Mouse (Mus musculus) G1E (cell line): Measurements from ENCODE around the gene Gm14548. TPM values are rescaled to one million over a fixed set of nuclear protein-coding genes. Genes with fewer than 3 reads are reported as not detected.
A peak's percentile ranks its signal among the peaks of the same experiment; 100 is the strongest.
"Not testable (repeated sequence)": the region's sequence is repeated elsewhere in the genome, so short reads cannot be mapped to it uniquely, and the experiment has no call there.

Experiments
- ATAC-seq: 2 replicates; pipeline ENCODE4 v1.8.0; 2016; ENCODE audit warnings: mild to moderate bottlenecking; ENCODE audit not compliant: insufficient number of reproducible peaks, poor library complexity, low FRiP score, severe bottlenecking; ENCODE audit errors: extremely low read depth
- DNase-seq: peaks from one replicate; pipeline ENCODE4 v3.0.0; 2012; ENCODE audit warnings: low spot score
- H3K27me3 ChIP-seq: 2 replicates; pipeline ENCODE4 v1.6.1; 2012; ENCODE audit warnings: mild to moderate bottlenecking, low read length, inconsistent platforms; ENCODE audit not compliant: insufficient read depth
- H3K36me3 ChIP-seq: replicated peaks from 2 replicates; pipeline ENCODE3; 2012; ENCODE audit warnings: mild to moderate bottlenecking, inconsistent platforms
- H3K4me1 ChIP-seq: 2 replicates; pipeline ENCODE4 v1.6.1; 2012; ENCODE audit warnings: low read depth, low read length, inconsistent platforms, mixed read lengths; ENCODE audit not compliant: insufficient read depth
- H3K4me3 ChIP-seq: 2 replicates; pipeline ENCODE4 v1.5.1; 2012; ENCODE audit warnings: low read depth, mild to moderate bottlenecking, inconsistent platforms, low read length, moderate library complexity, mixed read lengths
- H3K9me3 ChIP-seq: replicated peaks from 2 replicates; pipeline ENCODE4 v1.6.1; 2012; ENCODE audit warnings: inconsistent platforms
- CTCF ChIP-seq: IDR thresholded peaks from 2 replicates; pipeline ENCODE4 v1.5.1; 2012; ENCODE audit warnings: low read depth, low read length, inconsistent platforms, mixed read lengths
- GATA1 ChIP-seq: IDR thresholded peaks from 2 replicates; pipeline ENCODE4 v1.6.1; 2012; ENCODE audit warnings: borderline replicate concordance, low read length, inconsistent platforms, mixed read lengths
- GATA2 ChIP-seq: IDR thresholded peaks from 2 replicates; pipeline ENCODE4 v1.6.1; 2012; ENCODE audit warnings: low read depth, low read length, inconsistent platforms, borderline replicate concordance
- POLR2AphosphoS5 ChIP-seq: IDR thresholded peaks from 2 replicates; pipeline ENCODE4 v1.6.1; 2012; ENCODE audit warnings: low read depth, low read length, inconsistent platforms; ENCODE audit not compliant: insufficient replicate concordance
- TAL1 ChIP-seq: conservative IDR thresholded peaks from 2 replicates; pipeline ENCODE4 v1.6.1; 2012; ENCODE audit warnings: low read depth, low read length, inconsistent platforms, mixed read lengths
- polyA plus RNA-seq: library from polyadenylated mRNA; stranded (reverse); fragments of >175 nt; gene quantifications from 2 replicates; pipeline ENCODE4 v1.2.3, GENCODE M21; 2012
- total RNA-seq, 2 experiments: library from RNA; stranded (forward) in 1 of 2; stranded (reverse) in 1 of 2; fragments of 200-1000 nt in 1 of 2; fragments of >200 nt in 1 of 2; fragmentation: Nextera tagmentation in 1 of 2; gene quantifications; 2 replicates each; pipeline ENCODE4 v1.2.3; 2014 to 2017

Gm14548 gene
- 0.53 and 1.2 TPM in 2 replicates for total RNA-seq (2014; fragmentation: Nextera tagmentation)
- total RNA-seq (2017): 4.8 and 4.9 TPM in 2 replicates
- polyA plus RNA-seq: not detected in 2 replicates

- DNase-seq (peak; percentile 5), ATAC-seq (peak; percentile 57)
- not testable (repeated sequence) for H3K4me3 ChIP-seq
Measured at GRCm38 (mm10) chr7:3898036-3898590, at the start of gene Gm14548. Gene Gm14548, minus strand, starts transcription at chr7:3898120.

GRCm38 (mm10) chr7:3946117-3946516 is 48.2 kb upstream of the Gm14548 start:
- Histone ChIP-seq H3K4me1 (no peaks in the 10 kb centered on the region), H3K4me3 (no peak overlapping the region), H3K9me3 (no peaks in the 10 kb centered on the region), H3K27me3 (no peaks in the 10 kb centered on the region), H3K36me3 (no peaks in the 10 kb centered on the region)
- ATAC-seq: no peak
- TF ChIP-seq TAL1: no peak
- no peak for TF ChIP-seq GATA1
- TF ChIP-seq POLR2AphosphoS5: no peak
- TF ChIP-seq GATA2: no peak
- TF ChIP-seq CTCF: no peak
- no peak for DNase-seq

More at GRCm38 (mm10) chr7:3898036-3898590, at the start of gene Gm14548:
- not testable (repeated sequence) for H3K36me3 ChIP-seq, H3K4me1 ChIP-seq, H3K9me3 ChIP-seq, H3K27me3 ChIP-seq

GRCm38 (mm10) chr7:3940915-3941314 is 43.0 kb upstream of the Gm14548 start:
- Histone ChIP-seq H3K27me3 (no peaks in the 10 kb centered on the region), H3K9me3 (no peaks in the 10 kb centered on the region), H3K4me1 (no peaks in the 10 kb centered on the region), H3K4me3 (no peak overlapping the region), H3K36me3 (no peaks in the 10 kb centered on the region)
- DNase-seq (no peak), ATAC-seq (no peak)
- no peak for TF ChIP-seq CTCF
- no peak for TF ChIP-seq GATA1
- TF ChIP-seq GATA2: no peak
- no peak for TF ChIP-seq POLR2AphosphoS5
- TF ChIP-seq TAL1: no peak

- no peak for DNase-seq
- no peaks in the 10 kb centered on the region for H3K4me1 ChIP-seq
- ATAC-seq: no peak
Measured at GRCm38 (mm10) chr7:3939866-3940525, 42.1 kb upstream of the Gm14548 start.

GRCm38 (mm10) chr7:3935473-3935872 is 37.6 kb upstream of the Gm14548 start:
- DNase-seq, H3K9me3 ChIP-seq, H3K36me3 ChIP-seq, H3K4me1 ChIP-seq, H3K27me3 ChIP-seq, H3K4me3 ChIP-seq: not testable (repeated sequence)
- peak; percentile 1; the same call in 1 of the 2 replicates for ATAC-seq

More at GRCm38 (mm10) chr7:3939866-3940525, 42.1 kb upstream of the Gm14548 start:
- TF ChIP-seq POLR2AphosphoS5: no peak
- no peak for TF ChIP-seq CTCF
- no peak for TF ChIP-seq GATA2
- TF ChIP-seq GATA1: no peak
- TF ChIP-seq TAL1: no peak
- Histone ChIP-seq H3K9me3 (no peaks in the 10 kb centered on the region), H3K36me3 (no peaks in the 10 kb centered on the region), H3K27me3 (no peaks in the 10 kb centered on the region), H3K4me3 (no peak overlapping the region)

- H3K4me1 ChIP-seq, H3K27me3 ChIP-seq, ATAC-seq, H3K4me3 ChIP-seq, H3K9me3 ChIP-seq, H3K36me3 ChIP-seq, DNase-seq: not testable (repeated sequence)
Measured at GRCm38 (mm10) chr7:3915387-3915786, 17.5 kb upstream of the Gm14548 start, which contains the start of gene Lilra6. Gene Lilra6, minus strand, starts transcription at chr7:3915503.

GRCm38 (mm10) chr7:3903704-3904103 is 5.8 kb upstream of the Gm14548 start:
- Histone ChIP-seq H3K36me3 (no peaks in the 10 kb centered on the region), H3K4me1 (no peaks in the 10 kb centered on the region), H3K9me3 (no peaks in the 10 kb centered on the region), H3K4me3 (no peak overlapping the region), H3K27me3 (no peaks in the 10 kb centered on the region)
- DNase-seq (no peak), ATAC-seq (no peak)
- 0 out of 2 replicates have a peak, but pooled peaks have one; percentile 13 for TF ChIP-seq CTCF
- TF ChIP-seq TAL1: no peak
- TF ChIP-seq GATA2: no peak

- H3K4me1 ChIP-seq, H3K9me3 ChIP-seq, H3K27me3 ChIP-seq, H3K4me3 ChIP-seq, ATAC-seq, DNase-seq, H3K36me3 ChIP-seq: not testable (repeated sequence)
Measured at GRCm38 (mm10) chr7:3875032-3875431, 22.9 kb downstream of the Gm14548 start.

- ATAC-seq, DNase-seq, H3K27me3 ChIP-seq, H3K9me3 ChIP-seq, H3K36me3 ChIP-seq, H3K4me3 ChIP-seq, H3K4me1 ChIP-seq: not testable (repeated sequence)
Measured at GRCm38 (mm10) chr7:3844951-3845350, 53.0 kb downstream of the Gm14548 start, which contains the start of gene Pira2. Gene Pira2, minus strand, starts transcription at chr7:3845051.

- not testable (repeated sequence) for H3K36me3 ChIP-seq, DNase-seq, H3K4me3 ChIP-seq, H3K4me1 ChIP-seq, H3K27me3 ChIP-seq, H3K9me3 ChIP-seq, ATAC-seq
Measured at GRCm38 (mm10) chr7:3837854-3838253, 60.1 kb downstream of the Gm14548 start.
